Mouse (Mus musculus): ENCODE measurements around the gene Tfrc.

The Tfrc gene

GRCm38 (mm10) chr16:32608712-32609400 lies at the start of gene Tfrc:
Gene Tfrc (plus strand): TSS chr16:32608920.
- peak; percentile 97 for DNase-seq (ENCODE audit: low read depth, low spot score)

- DNase-seq (ENCODE audit: low read depth, low spot score), result no peak
Measured at GRCm38 (mm10) chr16:32559493-32559892, 49.2 kb upstream of the Tfrc start.

GRCm38 (mm10) chr16:32563056-32563793 lies 45.5 kb upstream of the Tfrc start:
- DNase-seq (ENCODE audit: low read depth, low spot score), result no peak

GRCm38 (mm10) chr16:32567282-32567681 lies 41.4 kb upstream of the Tfrc start:
- DNase-seq (ENCODE audit: low read depth, low spot score), result no peak

- no peak for DNase-seq (ENCODE audit: low read depth, low spot score)
Measured at GRCm38 (mm10) chr16:32568401-32568800, 40.3 kb upstream of the Tfrc start.

- DNase-seq (ENCODE audit: low read depth, low spot score), result no peak
Measured at GRCm38 (mm10) chr16:32570042-32570441, 38.7 kb upstream of the Tfrc start.

- DNase-seq (ENCODE audit: low read depth, low spot score), result no peak
Measured at GRCm38 (mm10) chr16:32572528-32572927, 36.2 kb upstream of the Tfrc start.

- DNase-seq (ENCODE audit: low read depth, low spot score), result peak; percentile 27
Measured at GRCm38 (mm10) chr16:32586482-32586881, 22.2 kb upstream of the Tfrc start.

GRCm38 (mm10) chr16:32588568-32588967 lies 20.2 kb upstream of the Tfrc start:
- no peak for DNase-seq (ENCODE audit: low read depth, low spot score)

- DNase-seq (ENCODE audit: low read depth, low spot score), result no peak
Measured at GRCm38 (mm10) chr16:32591521-32591920, 17.2 kb upstream of the Tfrc start.

- DNase-seq (ENCODE audit: low read depth, low spot score), result no peak
Measured at GRCm38 (mm10) chr16:32593283-32593805, 15.4 kb upstream of the Tfrc start.

- no peak for DNase-seq (ENCODE audit: low read depth, low spot score)
Measured at GRCm38 (mm10) chr16:32593916-32594315, 14.8 kb upstream of the Tfrc start.

- DNase-seq (ENCODE audit: low read depth, low spot score), result no peak
Measured at GRCm38 (mm10) chr16:32594701-32595100, 14.0 kb upstream of the Tfrc start.

- DNase-seq (ENCODE audit: low read depth, low spot score), result no peak
Measured at GRCm38 (mm10) chr16:32595142-32595855, 13.4 kb upstream of the Tfrc start.

GRCm38 (mm10) chr16:32597909-32598381 lies 10.8 kb upstream of the Tfrc start:
- DNase-seq (ENCODE audit: low read depth, low spot score), result peak; percentile 65

- DNase-seq (ENCODE audit: low read depth, low spot score), result no peak
Measured at GRCm38 (mm10) chr16:32599151-32599550, 9.6 kb upstream of the Tfrc start.

GRCm38 (mm10) chr16:32602193-32602685 lies 6.5 kb upstream of the Tfrc start:
- no peak for DNase-seq (ENCODE audit: low read depth, low spot score)

- no peak for DNase-seq (ENCODE audit: low read depth, low spot score)
Measured at GRCm38 (mm10) chr16:32607562-32608343, 967 bp upstream of the Tfrc start.

- DNase-seq (ENCODE audit: low read depth, low spot score), result no peak
Measured at GRCm38 (mm10) chr16:32608344-32608711, 392 bp upstream of the Tfrc start.

GRCm38 (mm10) chr16:32609401-32609779 lies 670 bp downstream of the Tfrc start:
- no peak for DNase-seq (ENCODE audit: low read depth, low spot score)
